Mouse (Mus musculus): ENCODE data around the gene Rab11a. TPM values are rescaled to one million over a fixed set of nuclear protein-coding genes. Genes with fewer than 3 reads are reported as not detected.

Gene Rab11a
- 254 and 265 TPM in 2 replicates for polyA plus RNA-seq (2015; fragmentation: Nextera tagmentation; extraction: Ambion mirVana)

- H3K9ac ChIP-seq = peak within 1 kb of the TSS; percentile 92
- peak within 1 kb of the TSS; percentile 80 for H3K4me2 ChIP-seq
- H3K4me1 ChIP-seq (replicated peaks) = peaks cover 26% of the 10 kb centered on the region
- no peaks in the 10 kb centered on the region for H3K27me3 ChIP-seq
- peak within 1 kb of the TSS; percentile 84 for H3K4me3 ChIP-seq (replicated peaks)
- under 1% methylated on average over 60 of the region's 61 CpGs for WGBS (ENCODE audit: insufficient replicate concordance)
- DNase-seq (peak; percentile 93), ATAC-seq (ENCODE audit: low read depth) (peak; percentile 94)
- peak within 1 kb of the TSS; percentile 93 for H3K27ac ChIP-seq
- no peaks in the 10 kb centered on the region for H3K9me3 ChIP-seq (replicated peaks)
- H3K36me3 ChIP-seq = no peaks in the 10 kb centered on the region
These were observed at the start of gene Rab11a for GRCm38 (mm10) chr9:64737406-64738201. Gene Rab11a (minus strand): TSS chr9:64737758.

GRCm38 (mm10) chr9:64786216-64786905 is 48.8 kb upstream of the Rab11a start:
- Histone ChIP-seq H3K9me3 (replicated peaks) (no peaks in the 10 kb centered on the region), H3K27me3 (no peaks in the 10 kb centered on the region), H3K9ac (no peak overlapping the region), H3K4me3 (replicated peaks) (no peak overlapping the region), H3K4me2 (no peak overlapping the region), H3K4me1 (replicated peaks) (peaks cover 50% of the 10 kb centered on the region), H3K27ac (peak overlapping the region; percentile 56; the same call in 1 of the 2 replicates), H3K36me3 (no peaks in the 10 kb centered on the region)
- no peak for DNase-seq
- ATAC-seq (ENCODE audit: low read depth) = no peak
- 83% methylated on average over 9 of the region's 9 CpGs for WGBS (ENCODE audit: insufficient replicate concordance)

GRCm38 (mm10) chr9:64784841-64785240 is 47.3 kb upstream of the Rab11a start:
- H3K4me2 ChIP-seq = no peak overlapping the region
- H3K9me3 ChIP-seq (replicated peaks) = no peaks in the 10 kb centered on the region
- no peaks in the 10 kb centered on the region for H3K36me3 ChIP-seq
- H3K27ac ChIP-seq = peak overlapping the region; percentile 56; the same call in 1 of the 2 replicates
- no peak overlapping the region for H3K4me3 ChIP-seq (replicated peaks)
- H3K27me3 ChIP-seq = no peaks in the 10 kb centered on the region
- no peak overlapping the region for H3K9ac ChIP-seq
- WGBS (ENCODE audit: insufficient replicate concordance) = 33% methylated on average over 4 of the region's 4 CpGs
- DNase-seq (peak; percentile 71), ATAC-seq (ENCODE audit: low read depth) (peak; percentile 60)
- H3K4me1 ChIP-seq (replicated peaks) = peaks cover 40% of the 10 kb centered on the region

- H3K9ac ChIP-seq = no peak overlapping the region
- H3K27me3 ChIP-seq = no peaks in the 10 kb centered on the region
- H3K36me3 ChIP-seq = no peaks in the 10 kb centered on the region
- DNase-seq (no peak), ATAC-seq (ENCODE audit: low read depth) (no peak)
- H3K27ac ChIP-seq = no peak overlapping the region
- no peak overlapping the region for H3K4me2 ChIP-seq
- no peaks in the 10 kb centered on the region for H3K9me3 ChIP-seq (replicated peaks)
- peaks cover 34% of the 10 kb centered on the region for H3K4me1 ChIP-seq (replicated peaks)
- no peak overlapping the region for H3K4me3 ChIP-seq (replicated peaks)
- 85% methylated on average over 7 of the region's 7 CpGs for WGBS (ENCODE audit: insufficient replicate concordance)
These were observed 46.0 kb upstream of the Rab11a start for GRCm38 (mm10) chr9:64783511-64783910.

- H3K27ac ChIP-seq = 0 out of 2 replicates have a peak overlapping the region, but pooled peaks have one; percentile 14
- H3K27me3 ChIP-seq = no peaks in the 10 kb centered on the region
- H3K4me3 ChIP-seq (replicated peaks) = no peak overlapping the region
- DNase-seq (no peak), ATAC-seq (ENCODE audit: low read depth) (peak; percentile 7; the same call in 1 of the 2 replicates)
- WGBS (ENCODE audit: insufficient replicate concordance) = 30% methylated on average over 7 of the region's 7 CpGs
- no peaks in the 10 kb centered on the region for H3K36me3 ChIP-seq
- H3K9ac ChIP-seq = no peak overlapping the region
- H3K4me2 ChIP-seq = no peak overlapping the region
- no peaks in the 10 kb centered on the region for H3K9me3 ChIP-seq (replicated peaks)
- H3K4me1 ChIP-seq (replicated peaks) = peaks cover 14% of the 10 kb centered on the region
These were observed 42.1 kb upstream of the Rab11a start for GRCm38 (mm10) chr9:64779628-64780027.

- no peak overlapping the region for H3K4me2 ChIP-seq
- peaks cover 16% of the 10 kb centered on the region for H3K4me1 ChIP-seq (replicated peaks)
- 69% methylated on average over 1 of the region's 1 CpGs for WGBS (ENCODE audit: insufficient replicate concordance)
- no peak overlapping the region for H3K4me3 ChIP-seq (replicated peaks)
- no peaks in the 10 kb centered on the region for H3K9me3 ChIP-seq (replicated peaks)
- no peaks in the 10 kb centered on the region for H3K36me3 ChIP-seq
- no peaks in the 10 kb centered on the region for H3K27me3 ChIP-seq
- DNase-seq (no peak), ATAC-seq (ENCODE audit: low read depth) (no peak)
- no peak overlapping the region for H3K9ac ChIP-seq
- H3K27ac ChIP-seq = no peak overlapping the region
These were observed 40.6 kb upstream of the Rab11a start for GRCm38 (mm10) chr9:64778151-64778550.

GRCm38 (mm10) chr9:64777441-64777987 is 40.0 kb upstream of the Rab11a start:
- 78% methylated on average over 4 of the region's 4 CpGs for WGBS (ENCODE audit: insufficient replicate concordance)
- Histone ChIP-seq H3K9me3 (replicated peaks) (no peaks in the 10 kb centered on the region), H3K27ac (no peak overlapping the region), H3K27me3 (no peaks in the 10 kb centered on the region), H3K4me3 (replicated peaks) (no peak overlapping the region), H3K4me2 (no peak overlapping the region), H3K4me1 (replicated peaks) (peaks cover 16% of the 10 kb centered on the region), H3K9ac (no peak overlapping the region), H3K36me3 (no peaks in the 10 kb centered on the region)
- ATAC-seq (ENCODE audit: low read depth) (no peak), DNase-seq (no peak)

GRCm38 (mm10) chr9:64775491-64775890 is 37.9 kb upstream of the Rab11a start:
- no peak overlapping the region for H3K27ac ChIP-seq
- no peak for ATAC-seq (ENCODE audit: low read depth)
- no peak overlapping the region for H3K4me2 ChIP-seq
- no peak for DNase-seq
- H3K9ac ChIP-seq = no peak overlapping the region
- no peaks in the 10 kb centered on the region for H3K9me3 ChIP-seq (replicated peaks)
- no peak overlapping the region for H3K4me3 ChIP-seq (replicated peaks)
- no peaks in the 10 kb centered on the region for H3K27me3 ChIP-seq
- peaks cover 23% of the 10 kb centered on the region for H3K4me1 ChIP-seq (replicated peaks)
- WGBS (ENCODE audit: insufficient replicate concordance) = 44% methylated on average over 4 of the region's 4 CpGs
- H3K36me3 ChIP-seq = no peaks in the 10 kb centered on the region

- no peak overlapping the region for H3K9ac ChIP-seq
- no peak overlapping the region for H3K4me2 ChIP-seq
- WGBS (ENCODE audit: insufficient replicate concordance) = 80% methylated on average over 2 of the region's 2 CpGs
- DNase-seq (no peak), ATAC-seq (ENCODE audit: low read depth) (no peak)
- peaks cover 20% of the 10 kb centered on the region for H3K4me1 ChIP-seq (replicated peaks)
- no peaks in the 10 kb centered on the region for H3K36me3 ChIP-seq
- H3K9me3 ChIP-seq (replicated peaks) = no peaks in the 10 kb centered on the region
- H3K27ac ChIP-seq = peak overlapping the region; percentile 40
- no peak overlapping the region for H3K4me3 ChIP-seq (replicated peaks)
- H3K27me3 ChIP-seq = no peaks in the 10 kb centered on the region
These were observed 37.3 kb upstream of the Rab11a start for GRCm38 (mm10) chr9:64774883-64775282.

- peak; percentile 57 for ATAC-seq (ENCODE audit: low read depth)
- H3K9me3 ChIP-seq (replicated peaks) = no peaks in the 10 kb centered on the region
- no peak overlapping the region for H3K4me2 ChIP-seq
These were observed 36.9 kb upstream of the Rab11a start for GRCm38 (mm10) chr9:64774411-64774811.

GRCm38 (mm10) chr9:64773936-64774335 is 36.4 kb upstream of the Rab11a start:
- Histone ChIP-seq H3K9ac (no peak overlapping the region), H3K4me1 (replicated peaks) (peaks cover 13% of the 10 kb centered on the region), H3K36me3 (no peaks in the 10 kb centered on the region), H3K4me3 (replicated peaks) (no peak overlapping the region), H3K27me3 (no peaks in the 10 kb centered on the region), H3K9me3 (replicated peaks) (no peaks in the 10 kb centered on the region), H3K27ac (peak overlapping the region; percentile 40), H3K4me2 (no peak overlapping the region)
- ATAC-seq (ENCODE audit: low read depth) (no peak), DNase-seq (no peak)
- 51% methylated on average over 4 of the region's 4 CpGs for WGBS (ENCODE audit: insufficient replicate concordance)

More at GRCm38 (mm10) chr9:64774411-64774811, 36.9 kb upstream of the Rab11a start:
- Histone ChIP-seq H3K9ac (no peak overlapping the region), H3K4me3 (replicated peaks) (no peak overlapping the region), H3K27me3 (no peaks in the 10 kb centered on the region), H3K36me3 (no peaks in the 10 kb centered on the region), H3K4me1 (replicated peaks) (peaks cover 17% of the 10 kb centered on the region), H3K27ac (peak overlapping the region; percentile 40)
- DNase-seq = no peak
- WGBS (ENCODE audit: insufficient replicate concordance) = 61% methylated on average over 5 of the region's 5 CpGs
